Mouse (Mus musculus): ENCODE measurements around the gene Tgfb1i1.

Gene Tgfb1i1

GRCm38 (mm10) chr7:128294785-128295184, 48.2 kb downstream of the Tgfb1i1 start:
- DNase-seq (ENCODE audit: low read depth, low spot score), result no peak
- Histone ChIP-seq H3K36me3 (ENCODE audit: control insufficient read depth, insufficient read depth, low read length, poor library complexity, severe bottlenecking) (peaks cover 2% of the 10 kb centered on the region; the same call in 1 of the 2 replicates), H3K27me3 (ENCODE audit: control insufficient read depth, insufficient read depth, low read length, poor library complexity, severe bottlenecking) (no peaks in the 10 kb centered on the region)

- Histone ChIP-seq H3K36me3 (ENCODE audit: control insufficient read depth, insufficient read depth, low read length, poor library complexity, severe bottlenecking) (peaks cover 2% of the 10 kb centered on the region; the same call in 1 of the 2 replicates), H3K27me3 (ENCODE audit: control insufficient read depth, insufficient read depth, low read length, poor library complexity, severe bottlenecking) (no peaks in the 10 kb centered on the region)
- no peak for DNase-seq (ENCODE audit: low read depth, low spot score)
These were observed 49.9 kb downstream of the Tgfb1i1 start for GRCm38 (mm10) chr7:128296514-128296913.

DNA sequence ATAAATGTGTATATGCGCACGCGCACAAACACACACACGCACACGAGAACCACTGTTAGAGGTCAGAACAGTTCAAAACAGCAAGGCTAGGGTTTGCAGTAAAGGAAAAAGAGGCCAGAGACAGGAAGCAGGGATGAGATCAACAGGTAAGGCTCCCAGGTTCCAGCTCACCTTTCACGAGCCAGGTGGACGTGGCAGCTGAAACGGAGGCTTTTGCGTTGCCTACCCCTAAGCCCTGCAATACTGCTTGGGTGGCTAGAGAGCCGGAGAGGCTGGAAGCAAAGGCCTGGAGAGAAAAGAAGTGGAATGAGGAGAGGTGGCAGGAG, 50.6 kb downstream of the Tgfb1i1 start:
- DNase-seq (ENCODE audit: low read depth, low spot score), result no peak
- H3K36me3 ChIP-seq (ENCODE audit: control insufficient read depth, insufficient read depth, low read length, poor library complexity, severe bottlenecking), result peaks cover 2% of the 10 kb centered on the region; the same call in 1 of the 2 replicates
- no peaks in the 10 kb centered on the region for H3K27me3 ChIP-seq (ENCODE audit: control insufficient read depth, insufficient read depth, low read length, poor library complexity, severe bottlenecking)

DNA sequence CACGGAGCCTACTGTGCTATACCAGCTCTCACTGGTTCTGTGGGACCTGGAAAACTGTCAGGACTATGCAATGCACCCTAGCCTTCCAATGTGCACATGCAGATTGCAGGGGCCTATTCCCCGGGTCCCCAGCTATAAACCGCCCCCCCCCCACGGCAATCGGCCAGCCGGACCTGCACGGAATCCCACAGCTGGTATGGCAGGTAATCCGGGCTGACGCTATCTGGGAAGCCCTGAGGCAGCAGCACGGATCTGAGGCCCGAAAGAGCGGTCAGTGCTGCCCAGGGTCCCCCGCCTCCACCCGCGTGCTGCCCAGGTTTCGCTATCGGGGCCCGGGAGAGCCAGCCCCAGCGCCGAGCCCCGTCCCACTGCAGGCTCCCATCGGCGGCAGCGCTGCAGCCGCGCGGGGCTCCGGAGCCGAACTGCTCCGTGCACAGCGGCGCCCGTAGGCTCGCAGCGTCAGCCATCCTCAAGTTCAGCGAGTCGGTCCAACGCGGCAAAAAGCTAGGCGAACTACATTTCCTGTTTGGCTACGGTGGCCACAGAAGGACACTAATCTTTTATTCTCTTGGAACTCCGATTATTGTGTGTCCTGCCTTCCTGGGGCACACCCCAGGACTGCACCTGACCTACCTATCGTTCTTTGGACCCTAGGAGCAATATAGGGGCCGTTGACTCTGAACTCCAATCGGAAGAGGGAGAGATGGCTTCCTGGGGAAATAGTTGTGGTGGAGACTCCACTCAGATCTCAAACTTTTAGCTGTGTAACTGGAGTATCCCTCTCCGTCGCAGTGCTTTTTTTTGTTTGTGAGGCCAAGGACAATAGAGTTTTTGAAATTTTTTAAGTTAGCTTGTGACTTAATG, 51.2 kb downstream of the Tgfb1i1 start, which contains the start of gene BC017158:
BC017158 (minus strand) TSS at position 554 of the 864 bp plus-strand sequence.
- peak; percentile 74 for DNase-seq (ENCODE audit: low read depth, low spot score)
- H3K36me3 ChIP-seq (ENCODE audit: control insufficient read depth, insufficient read depth, low read length, poor library complexity, severe bottlenecking), result no peaks in the 10 kb centered on the region
- no peaks in the 10 kb centered on the region for H3K27me3 ChIP-seq (ENCODE audit: control insufficient read depth, insufficient read depth, low read length, poor library complexity, severe bottlenecking)

DNA sequence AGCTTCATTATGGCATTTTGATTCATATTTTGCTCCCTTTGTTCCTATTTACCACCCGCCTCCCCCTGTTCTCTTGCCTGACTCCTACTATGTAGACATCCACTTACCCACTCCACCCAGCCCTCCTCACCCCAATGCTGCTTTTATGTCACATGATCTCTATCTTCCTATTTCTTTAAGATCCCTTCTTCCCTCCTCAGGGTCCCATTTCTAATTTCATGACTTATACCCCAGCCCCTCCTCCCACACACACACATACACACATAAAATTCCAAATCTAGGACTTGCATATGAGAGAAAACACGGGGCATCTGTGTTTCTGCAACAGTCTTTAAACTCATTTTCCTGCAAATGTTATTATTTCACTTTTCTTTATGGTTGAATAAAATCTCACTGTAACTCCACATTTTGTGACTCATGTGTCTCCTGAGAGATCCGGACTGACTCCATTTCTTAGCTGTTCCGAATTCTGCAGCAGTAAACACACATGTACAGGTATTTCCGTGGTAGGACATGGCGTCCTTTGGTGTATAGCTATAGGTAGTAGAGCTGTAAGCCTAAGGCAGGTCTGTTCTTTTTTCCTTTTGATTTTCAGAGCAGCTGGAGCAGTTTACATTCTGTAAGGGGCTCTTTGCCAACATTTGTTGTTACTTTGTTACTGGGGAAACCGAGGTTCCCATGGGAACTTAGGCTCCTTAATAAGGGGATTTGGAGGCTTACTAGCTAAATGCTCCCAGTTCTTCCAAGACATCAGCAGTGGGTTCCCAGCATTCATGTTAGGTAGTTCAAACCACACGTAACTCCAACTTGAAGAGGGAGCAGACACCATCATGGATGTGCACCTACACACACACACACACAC, 52.1 kb downstream of the Tgfb1i1 start:
- Histone ChIP-seq H3K36me3 (ENCODE audit: control insufficient read depth, insufficient read depth, low read length, poor library complexity, severe bottlenecking) (no peaks in the 10 kb centered on the region), H3K27me3 (ENCODE audit: control insufficient read depth, insufficient read depth, low read length, poor library complexity, severe bottlenecking) (no peaks in the 10 kb centered on the region)
- no peak for DNase-seq (ENCODE audit: low read depth, low spot score)

GRCm38 (mm10) chr7:128300952-128301351, 54.3 kb downstream of the Tgfb1i1 start:
- no peaks in the 10 kb centered on the region for H3K27me3 ChIP-seq (ENCODE audit: control insufficient read depth, insufficient read depth, low read length, poor library complexity, severe bottlenecking)
- no peaks in the 10 kb centered on the region for H3K36me3 ChIP-seq (ENCODE audit: control insufficient read depth, insufficient read depth, low read length, poor library complexity, severe bottlenecking)
- DNase-seq (ENCODE audit: low read depth, low spot score), result no peak

DNA sequence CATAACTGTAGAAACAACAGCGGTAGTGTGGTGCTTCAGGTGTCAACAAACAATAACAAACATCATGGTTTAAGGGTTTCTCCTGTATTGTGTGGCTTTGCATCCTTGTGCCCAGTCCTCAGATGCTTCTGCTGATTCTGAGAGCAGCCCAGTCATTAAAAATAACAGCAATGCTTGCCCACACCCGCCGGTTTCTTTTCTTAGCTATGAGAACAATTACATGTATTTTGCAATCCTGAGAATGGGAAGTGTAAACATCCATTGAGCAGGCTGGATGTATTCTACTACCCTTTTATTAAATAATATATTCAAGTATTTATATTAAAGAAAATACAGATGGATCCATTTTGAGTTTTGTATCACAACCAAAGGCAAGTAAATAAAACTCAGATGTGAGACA, 55.5 kb downstream of the Tgfb1i1 start:
- DNase-seq (ENCODE audit: low read depth, low spot score), result no peak
- Histone ChIP-seq H3K36me3 (ENCODE audit: control insufficient read depth, insufficient read depth, low read length, poor library complexity, severe bottlenecking) (no peaks in the 10 kb centered on the region), H3K27me3 (ENCODE audit: control insufficient read depth, insufficient read depth, low read length, poor library complexity, severe bottlenecking) (no peaks in the 10 kb centered on the region)

GRCm38 (mm10) chr7:128304198-128304597, 57.6 kb downstream of the Tgfb1i1 start:
- Histone ChIP-seq H3K27me3 (ENCODE audit: control insufficient read depth, insufficient read depth, low read length, poor library complexity, severe bottlenecking) (no peaks in the 10 kb centered on the region), H3K36me3 (ENCODE audit: control insufficient read depth, insufficient read depth, low read length, poor library complexity, severe bottlenecking) (no peaks in the 10 kb centered on the region)
- DNase-seq (ENCODE audit: low read depth, low spot score), result no peak

GRCm38 (mm10) chr7:128304907-128305306, 58.3 kb downstream of the Tgfb1i1 start:
- Histone ChIP-seq H3K36me3 (ENCODE audit: control insufficient read depth, insufficient read depth, low read length, poor library complexity, severe bottlenecking) (no peaks in the 10 kb centered on the region), H3K27me3 (ENCODE audit: control insufficient read depth, insufficient read depth, low read length, poor library complexity, severe bottlenecking) (no peaks in the 10 kb centered on the region)
- DNase-seq (ENCODE audit: low read depth, low spot score), result no peak

Data from splenic B cell, adult 2 months (primary cell).